Mouse (Mus musculus): ENCODE data around the gene Pear1. TPM values are rescaled to one million over a fixed set of nuclear protein-coding genes. Genes with fewer than 3 reads are reported as not detected.

Pear1 gene
- total RNA-seq, 1 experiment from 2014 or later: 29.1 TPM

DNA sequence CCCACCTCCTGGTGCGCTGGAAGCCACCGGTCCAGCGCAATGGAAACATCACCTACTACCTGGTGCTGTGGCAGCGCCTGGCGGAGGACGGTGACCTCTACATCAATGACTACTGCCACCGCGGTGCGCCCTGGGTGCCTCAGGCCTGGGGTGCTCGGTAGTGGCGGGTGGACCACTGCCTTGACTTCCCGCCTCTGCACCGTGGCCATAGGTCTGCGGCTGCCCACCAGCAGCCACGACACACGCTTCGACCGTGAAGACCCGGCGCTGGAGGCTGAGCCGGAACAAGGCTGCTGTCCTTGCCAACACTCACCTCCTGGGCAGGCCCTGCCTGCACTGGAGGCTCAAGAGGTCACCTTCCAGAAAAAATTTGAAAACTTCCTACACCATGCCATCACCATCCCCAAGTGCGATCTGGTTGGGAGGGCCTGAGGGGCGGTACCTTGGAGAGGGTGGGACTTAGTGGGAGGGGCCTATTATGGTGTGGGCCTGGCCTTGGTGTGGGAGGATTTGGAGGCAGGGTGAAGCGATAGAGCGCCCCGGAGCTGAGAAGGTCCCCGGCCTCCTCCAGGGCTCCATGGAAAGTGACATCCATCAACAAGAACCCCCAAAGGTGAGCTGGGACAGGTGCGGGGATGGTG is 14.7 kb downstream of the Pear1 start:
- no peak for DNase-seq

DNA sequence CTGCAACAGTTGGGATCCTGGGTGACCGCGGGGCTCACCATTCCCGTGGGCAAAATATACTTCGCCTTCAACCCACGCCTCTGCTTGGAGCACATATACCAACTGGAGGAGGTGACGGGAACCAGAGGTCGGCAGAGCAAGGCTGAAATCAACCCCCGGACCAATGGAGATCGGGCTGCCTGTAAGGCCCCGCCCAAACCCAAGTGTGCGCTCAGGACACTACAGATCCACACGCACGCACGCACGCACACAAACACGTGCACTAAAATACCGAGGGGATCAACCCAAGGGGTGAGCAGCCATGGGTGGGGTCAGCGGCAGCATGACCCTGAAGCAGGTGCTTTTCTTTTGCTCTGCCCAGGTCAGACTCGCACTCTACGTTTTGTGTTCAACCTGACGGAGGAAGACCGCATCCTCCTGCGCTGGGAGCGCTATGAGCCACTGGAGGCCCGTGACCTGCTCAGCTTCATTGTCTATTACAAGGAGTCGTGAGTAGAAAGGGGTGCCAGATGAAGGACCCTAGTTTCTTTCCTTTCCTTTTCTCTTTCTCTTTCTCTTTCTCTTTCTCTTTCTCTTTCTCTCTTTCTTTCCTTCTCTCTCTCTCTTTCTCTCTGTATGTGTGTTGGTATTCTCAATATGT is 19.9 kb downstream of the Pear1 start:
- DNase-seq: peak; percentile 38

DNA sequence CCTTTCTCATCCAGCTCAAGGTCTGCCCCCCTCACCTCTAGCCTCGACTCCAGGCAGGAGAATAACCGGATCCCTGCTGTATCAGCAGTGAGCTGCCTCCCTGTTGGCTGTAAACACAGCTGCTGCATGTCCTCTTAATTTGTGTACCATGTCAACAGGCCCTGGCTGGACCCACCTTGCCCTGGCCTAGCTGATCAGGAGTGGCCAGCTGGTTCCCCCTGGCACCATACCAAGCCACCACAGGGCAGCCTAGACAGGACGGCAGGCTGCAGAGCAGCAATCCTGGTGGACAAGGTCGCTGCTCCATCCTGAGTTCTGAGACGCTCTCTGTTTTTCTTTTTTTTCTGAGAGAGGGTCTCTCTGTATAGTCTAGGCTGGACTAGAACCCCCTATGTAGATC is 22.4 kb downstream of the Pear1 start:
- no peak for DNase-seq

DNA sequence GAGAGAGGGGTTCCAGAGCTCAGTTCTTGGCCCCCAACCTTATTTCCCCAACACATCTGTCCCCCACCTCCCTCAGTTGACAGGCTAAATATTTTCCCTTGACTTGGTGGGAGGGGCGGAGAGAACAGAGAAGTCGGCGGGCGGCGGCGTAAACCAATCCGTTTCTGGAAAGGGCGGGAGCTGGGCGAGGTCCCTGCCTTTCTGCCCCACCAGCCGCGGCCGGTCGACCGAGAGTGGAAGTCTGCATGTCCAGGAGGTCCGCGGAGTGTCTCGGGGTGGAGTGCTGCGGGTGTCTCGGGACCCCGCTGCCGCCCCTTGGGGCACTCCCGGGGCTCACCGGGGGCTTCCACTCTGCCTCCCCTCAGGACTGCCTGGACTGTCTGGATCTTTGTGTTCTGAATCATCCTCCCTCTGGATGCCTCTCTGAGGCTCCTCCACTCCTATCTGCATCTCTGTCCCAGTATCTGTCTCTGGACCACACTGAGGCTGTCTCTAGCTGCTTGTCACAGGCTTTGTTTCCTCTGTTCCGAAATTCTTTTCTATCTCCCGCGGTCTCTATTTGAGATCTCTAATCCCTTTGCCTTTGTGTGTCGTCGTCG is 27.3 kb downstream of the Pear1 start, which contains the start of gene Insrr:
Gene Insrr, plus strand, starts transcription at position 216 of the 599 bp plus-strand sequence.
- peak; percentile 61 for DNase-seq

DNA sequence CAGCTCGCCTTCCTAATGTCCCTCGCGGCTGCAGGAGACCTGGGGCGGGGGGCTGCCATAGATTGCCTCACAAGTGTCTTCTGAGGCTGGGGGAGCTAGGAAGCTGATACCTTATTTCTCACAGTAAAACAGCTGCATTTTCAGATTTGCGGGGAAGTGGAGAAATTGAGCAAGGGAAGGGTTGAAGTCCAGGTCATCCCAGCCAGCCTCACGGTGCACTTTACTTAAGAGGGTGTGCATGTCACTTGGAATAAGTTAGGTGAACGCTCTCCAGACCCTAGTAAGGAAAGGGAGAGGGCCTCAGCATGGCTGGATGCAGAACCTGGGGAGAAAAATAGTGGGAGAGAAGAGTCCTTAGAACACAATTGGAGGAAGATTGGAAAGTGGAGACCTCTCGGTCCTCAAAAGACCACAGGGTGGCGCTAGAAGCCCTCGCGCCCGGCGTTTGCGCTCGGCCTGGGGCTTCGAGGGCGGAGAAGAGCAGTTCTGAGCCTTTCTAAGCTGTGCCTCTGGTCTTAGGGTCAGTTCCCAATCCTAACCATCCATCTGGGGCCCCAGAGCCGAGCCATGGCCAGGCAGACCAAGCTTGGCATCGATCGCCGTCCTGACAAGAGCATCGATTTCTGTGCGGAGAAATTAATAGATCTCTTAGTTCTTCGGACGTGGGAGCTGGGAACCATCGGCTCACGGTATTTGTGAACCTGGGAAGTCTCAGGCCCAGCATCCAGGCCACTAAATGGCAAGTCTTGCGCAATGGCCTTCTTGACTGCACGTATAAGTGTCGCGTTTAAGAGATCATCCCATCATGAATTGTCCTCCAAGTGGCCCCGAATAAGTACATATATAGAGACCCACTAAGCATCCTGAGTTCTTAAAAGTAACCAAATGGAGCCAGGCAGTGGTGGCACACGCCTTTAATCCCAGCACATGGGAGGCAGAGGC is 28.5 kb downstream of the Pear1 start:
- DNase-seq: peak; percentile 84

DNA sequence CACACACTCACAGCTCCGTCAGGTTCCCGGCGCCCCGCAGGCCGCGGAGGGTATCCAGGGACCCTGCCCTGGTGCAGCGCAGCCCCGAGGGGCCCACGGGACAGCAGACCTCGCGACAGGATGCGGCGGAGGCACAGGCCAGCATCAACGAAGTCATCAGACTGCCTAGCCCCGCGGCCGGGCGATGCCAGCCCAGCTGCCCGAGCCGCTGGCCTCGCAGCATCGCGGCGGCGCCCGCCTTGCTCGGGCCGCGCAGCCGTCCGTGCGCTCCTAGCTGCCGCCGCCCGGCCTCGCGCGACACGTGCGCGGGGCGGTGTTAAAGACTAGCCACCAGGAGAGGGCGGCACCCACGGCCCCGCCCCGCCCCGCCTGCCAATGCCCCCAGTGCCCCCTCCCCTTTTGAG is 29.2 kb downstream of the Pear1 start, which contains the start of gene Ntrk1:
Gene Ntrk1, minus strand, starts transcription at position 241 of the 404 bp plus-strand sequence.
- DNase-seq: peak; percentile 42

DNA sequence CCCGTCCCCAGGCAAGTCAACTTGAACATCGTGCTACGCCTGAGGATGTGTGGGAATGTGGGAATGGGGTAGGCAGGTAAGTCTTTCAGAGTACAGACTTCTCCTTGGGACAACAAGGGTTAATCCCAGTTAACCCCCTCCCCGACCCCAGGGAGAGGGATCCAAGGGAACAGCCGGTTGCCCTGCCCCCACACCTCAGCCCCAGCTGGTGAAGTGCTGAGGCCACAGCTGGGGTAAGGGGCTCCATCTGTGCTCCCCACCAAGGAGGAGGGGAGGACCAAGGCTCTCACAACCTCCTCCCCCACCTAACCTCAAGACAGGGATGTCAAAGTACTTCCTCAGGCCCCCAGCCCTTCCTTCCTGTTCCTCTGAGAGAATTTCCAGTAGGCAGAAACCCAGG is 34.3 kb downstream of the Pear1 start:
- DNase-seq: no peak

DNA sequence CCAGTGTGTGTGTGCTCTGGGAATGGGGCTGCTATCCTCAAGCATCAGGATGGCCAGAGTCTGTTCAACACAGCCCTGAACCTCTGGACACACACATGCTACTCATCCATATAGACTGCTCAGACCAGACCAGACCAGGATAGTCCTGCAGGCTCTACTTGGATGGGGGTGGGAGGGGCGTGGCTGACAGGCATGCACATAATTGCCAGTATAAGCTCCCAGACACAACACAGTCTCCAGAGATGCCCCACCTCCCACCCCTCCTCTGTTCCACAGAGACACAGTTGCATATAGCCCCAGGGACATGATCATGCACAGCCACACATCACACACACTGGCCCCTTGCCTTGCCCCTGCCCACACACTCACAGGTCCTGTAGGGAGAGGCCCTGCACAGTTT is 34.9 kb downstream of the Pear1 start:
- no peak for DNase-seq

DNA sequence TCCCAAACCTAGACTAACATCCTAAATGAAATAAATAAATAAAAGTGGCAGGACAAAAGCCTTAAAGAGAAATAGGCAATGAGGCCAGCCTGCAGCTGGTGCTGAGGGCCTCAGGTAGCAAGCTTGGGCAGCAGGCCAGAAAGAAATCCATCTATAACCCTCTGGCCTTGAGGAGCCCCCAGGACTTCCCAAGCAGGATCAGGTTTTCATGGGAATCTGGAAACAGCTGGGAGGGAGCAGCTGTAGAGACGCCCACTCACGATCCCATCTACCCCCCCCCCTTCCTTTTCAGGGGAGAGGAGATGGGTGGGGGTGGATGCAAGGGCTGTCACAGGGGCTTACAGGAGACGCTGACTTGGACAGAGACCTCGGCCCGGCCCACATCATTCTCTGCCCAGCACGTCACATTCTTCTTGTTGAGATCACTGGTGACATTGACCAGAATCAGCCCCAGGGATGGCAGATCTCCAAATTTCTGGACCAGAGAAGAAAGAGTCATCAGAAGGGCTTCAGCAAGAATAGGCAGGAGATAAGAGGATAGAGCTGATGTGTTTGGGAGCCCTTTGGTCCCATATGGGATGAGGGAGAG is 38.4 kb downstream of the Pear1 start:
- peak; percentile 60 for DNase-seq

DNA sequence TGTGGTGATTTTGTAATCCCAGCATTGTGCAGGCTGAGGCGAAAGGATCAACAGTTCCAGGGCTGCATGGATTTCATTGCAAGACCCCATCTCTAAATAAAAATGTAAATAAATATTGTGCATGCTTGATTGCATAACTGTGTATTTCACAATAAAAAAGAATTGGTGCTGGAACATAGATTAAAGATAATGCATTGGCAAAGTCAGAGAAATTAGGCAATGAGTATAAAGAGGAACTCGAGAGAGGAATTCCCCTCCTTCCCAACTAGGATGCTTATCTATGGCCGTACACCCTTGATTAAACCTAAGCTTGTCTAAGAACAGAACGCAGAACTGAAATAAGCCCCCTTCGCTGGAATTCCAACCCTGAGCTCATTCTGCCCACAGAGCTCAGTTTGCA is 39.0 kb downstream of the Pear1 start:
- DNase-seq: no peak

DNA sequence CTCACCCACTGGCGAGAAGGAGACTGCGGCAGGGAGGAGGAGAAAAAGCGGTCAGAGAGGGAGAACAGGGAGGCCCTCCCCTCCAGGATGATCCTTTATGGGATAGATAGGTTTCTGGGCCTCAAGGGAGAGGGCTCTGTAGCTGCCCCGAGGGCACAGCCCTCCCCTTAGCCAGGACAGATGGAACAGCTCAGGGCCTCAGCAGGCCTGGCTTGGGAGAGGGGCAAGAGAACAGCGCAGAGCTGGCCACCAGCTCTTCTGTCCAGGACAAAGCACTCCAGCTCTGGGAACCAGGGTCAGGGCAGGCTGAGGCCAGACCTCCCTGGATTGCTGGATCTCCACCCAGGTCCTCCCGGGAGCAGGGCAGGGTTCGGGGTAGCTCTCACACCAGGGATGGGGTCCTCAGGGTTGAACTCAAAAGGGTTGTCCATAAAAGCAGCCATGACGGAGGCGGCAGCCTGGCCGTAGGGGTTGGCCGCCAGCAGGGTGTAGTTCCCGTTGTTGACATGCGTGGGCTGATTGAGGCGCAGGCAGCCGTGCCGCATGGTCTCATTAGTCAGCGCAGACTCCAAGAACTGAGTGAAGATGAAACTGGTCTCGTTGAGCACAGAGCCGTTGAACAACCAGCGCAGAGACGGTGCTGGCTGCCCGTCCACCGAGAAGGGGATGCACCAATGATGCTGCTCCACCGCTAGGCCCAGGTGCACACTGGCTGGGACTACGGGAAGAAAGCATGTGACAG is 40.7 kb downstream of the Pear1 start:
- no peak for DNase-seq

DNA sequence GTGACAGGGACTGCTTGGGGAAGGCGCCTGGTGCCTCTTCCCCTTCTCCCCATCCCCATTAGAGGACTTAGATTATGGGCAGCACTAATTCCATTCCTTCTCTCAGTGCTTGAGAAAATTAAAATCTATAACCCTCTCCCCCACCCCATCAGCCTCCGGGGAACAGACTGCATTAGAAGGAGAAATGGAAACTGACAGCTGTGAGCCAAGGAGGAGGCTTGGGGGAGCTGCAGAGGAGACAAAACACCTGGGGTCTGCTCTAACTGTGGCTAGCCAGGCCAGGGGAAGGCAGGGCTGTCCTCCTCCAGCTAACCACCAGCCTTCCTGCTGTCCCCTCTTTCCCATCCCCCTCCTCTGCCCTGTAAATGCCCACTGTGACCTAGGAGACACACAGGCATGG is 45.0 kb downstream of the Pear1 start:
- no peak for DNase-seq

DNA sequence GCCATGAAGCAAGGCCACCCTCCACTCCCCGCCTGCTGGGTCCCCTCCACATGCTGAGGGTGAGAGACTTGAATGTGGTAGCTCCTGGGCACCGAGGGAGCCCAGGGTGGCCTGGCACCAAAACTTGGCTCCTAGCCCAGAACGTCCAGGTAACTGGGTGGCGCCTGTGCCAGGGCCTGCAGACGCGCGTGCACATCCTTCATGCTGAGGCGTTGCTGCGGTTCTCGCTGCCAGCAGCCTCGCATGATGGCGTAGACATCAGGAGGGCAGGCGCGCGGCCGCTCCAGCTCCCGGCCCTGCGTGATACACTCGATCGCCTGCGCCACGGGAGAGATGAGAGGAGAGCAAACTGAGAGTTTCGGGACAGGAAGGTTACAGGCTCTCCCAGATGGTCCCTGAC is 45.8 kb downstream of the Pear1 start:
- peak; percentile 41 for DNase-seq

DNA sequence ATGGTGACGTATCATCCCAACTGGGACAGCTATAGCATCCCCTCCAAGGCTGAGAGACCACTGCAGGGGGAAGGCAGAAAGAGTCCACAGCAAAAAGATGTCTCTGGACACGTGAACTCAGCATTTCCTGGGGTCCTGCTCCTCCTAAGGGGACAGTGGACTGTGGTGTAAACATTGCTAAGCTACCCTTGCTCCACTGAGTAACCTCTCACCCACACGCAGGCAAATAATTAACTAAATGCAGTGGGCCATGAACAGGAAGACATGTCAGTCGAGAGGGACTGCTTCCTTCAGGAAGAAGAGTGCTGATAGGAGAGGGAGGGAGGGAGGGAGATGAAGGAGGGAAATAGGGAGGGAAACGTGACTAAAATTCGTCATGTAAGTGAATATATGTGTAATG is 53.0 kb downstream of the Pear1 start:
- DNase-seq: no peak

DNA sequence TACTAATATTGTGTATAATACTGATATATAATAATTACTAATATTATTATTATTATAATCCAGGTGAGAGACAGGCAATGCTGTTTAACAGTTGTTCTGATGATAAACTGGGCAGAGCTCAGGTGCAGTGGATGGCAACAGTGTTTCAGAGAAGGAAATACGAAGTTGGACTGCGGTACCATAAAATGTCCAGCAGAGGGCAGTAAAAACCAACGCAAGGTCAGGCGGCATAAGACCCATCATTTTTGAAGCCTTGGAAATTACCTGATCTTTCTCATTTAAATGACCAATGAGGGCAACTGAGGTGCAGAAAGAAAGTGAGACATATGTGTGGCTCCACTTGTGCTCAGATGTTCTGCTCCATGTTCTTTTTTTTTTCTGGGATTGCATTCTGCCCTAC is 53.8 kb downstream of the Pear1 start:
- peak; percentile 60 for DNase-seq

DNA sequence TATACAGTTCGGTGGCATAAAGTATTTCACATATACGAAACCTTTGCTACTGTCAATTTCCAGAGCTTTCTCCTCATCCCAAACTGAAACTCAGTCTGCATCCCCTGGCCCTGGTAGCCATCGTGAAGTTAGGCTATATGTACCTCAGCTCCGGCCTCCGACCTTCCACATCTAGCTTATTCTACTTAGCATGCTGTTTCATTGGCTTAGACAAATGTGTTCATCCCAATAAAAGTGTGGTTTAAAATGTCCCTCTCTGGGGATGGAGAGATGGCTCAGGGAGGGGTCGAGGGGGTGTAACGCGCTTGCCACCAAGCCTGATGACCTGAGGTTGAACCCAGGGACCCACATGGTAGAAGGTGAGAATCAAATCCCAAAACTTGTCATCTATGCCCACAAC is 54.6 kb downstream of the Pear1 start:
- no peak for DNase-seq

DNA sequence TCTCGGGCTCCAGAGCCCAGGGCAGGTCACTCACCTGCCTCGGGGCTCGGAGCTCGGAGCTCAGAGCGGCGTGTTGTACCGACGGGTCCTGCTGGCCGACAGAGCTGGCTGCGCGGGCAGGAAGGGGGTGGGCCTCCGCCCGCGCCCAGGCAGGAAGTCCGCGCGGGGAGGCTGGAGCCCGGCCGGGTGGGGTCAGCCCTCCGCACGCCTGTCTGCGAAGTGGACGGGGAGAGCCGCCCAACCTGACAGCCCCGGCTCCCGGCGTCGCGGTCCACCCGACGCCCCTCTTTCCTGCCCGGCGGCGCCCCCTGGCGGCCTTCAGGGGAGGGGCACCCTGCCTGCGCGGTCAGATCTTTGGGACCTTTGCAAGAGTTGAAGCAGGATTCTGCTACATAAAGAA is 55.3 kb downstream of the Pear1 start:
- DNase-seq: peak; percentile 92

DNA sequence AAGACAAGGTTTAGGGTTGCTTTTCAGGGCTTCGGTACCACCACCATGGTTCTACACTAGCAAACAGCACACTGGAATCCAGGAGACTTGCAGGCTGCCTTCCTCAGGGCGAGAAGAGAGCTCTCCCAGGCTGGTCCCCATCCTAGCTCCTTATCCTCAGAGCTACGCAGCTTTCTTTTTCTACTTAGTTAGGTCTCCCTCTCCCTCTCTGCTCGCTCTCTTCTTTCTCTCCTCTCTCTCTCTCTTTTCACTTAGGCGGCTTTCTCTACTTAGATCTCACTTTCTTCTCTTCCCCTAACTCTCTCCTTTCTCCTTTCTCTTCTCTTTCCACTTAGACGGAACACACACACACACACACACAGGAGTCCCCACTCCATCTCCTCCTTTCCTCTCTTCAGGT is 55.7 kb downstream of the Pear1 start:
- no peak for DNase-seq

DNA sequence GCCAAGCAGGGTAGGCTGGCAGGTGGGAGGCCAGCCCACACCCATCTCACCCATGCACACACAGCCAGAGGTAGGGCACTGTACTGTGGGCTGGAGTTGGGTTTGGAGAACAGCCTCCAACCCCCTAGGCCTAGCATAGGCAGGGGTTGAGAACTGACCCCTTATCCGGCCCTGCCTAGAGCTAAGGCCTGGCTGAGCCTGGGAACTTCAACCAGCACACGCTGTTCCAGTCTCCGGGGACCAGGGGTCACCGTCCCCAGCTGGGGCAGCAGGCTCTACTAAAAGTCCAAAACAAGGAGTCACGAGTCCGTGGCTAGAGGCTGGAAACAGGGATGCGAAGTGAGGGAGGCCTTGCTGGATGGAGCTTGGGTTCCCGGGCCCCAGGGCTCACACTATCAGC is 56.3 kb downstream of the Pear1 start:
- DNase-seq: no peak

DNA sequence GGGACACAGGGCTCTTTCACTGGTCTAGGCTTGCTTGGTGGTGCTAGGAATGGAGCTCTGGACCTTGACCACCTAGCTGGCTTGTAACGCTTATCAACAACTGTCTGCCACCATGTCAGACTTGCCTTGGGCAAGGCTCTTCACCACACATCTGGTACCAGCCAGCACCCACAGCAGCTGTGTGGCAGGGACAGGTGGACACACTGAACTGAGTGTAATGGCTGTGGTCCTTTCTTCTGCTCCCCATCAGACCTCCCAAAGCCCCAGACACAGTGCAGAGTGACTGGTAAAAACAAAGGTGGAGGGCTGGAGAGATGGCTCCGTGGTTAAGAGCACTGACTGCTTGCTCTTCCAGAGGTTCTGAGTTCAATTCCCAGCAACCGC is 57.8 kb downstream of the Pear1 start:
- no peak for DNase-seq

DNA sequence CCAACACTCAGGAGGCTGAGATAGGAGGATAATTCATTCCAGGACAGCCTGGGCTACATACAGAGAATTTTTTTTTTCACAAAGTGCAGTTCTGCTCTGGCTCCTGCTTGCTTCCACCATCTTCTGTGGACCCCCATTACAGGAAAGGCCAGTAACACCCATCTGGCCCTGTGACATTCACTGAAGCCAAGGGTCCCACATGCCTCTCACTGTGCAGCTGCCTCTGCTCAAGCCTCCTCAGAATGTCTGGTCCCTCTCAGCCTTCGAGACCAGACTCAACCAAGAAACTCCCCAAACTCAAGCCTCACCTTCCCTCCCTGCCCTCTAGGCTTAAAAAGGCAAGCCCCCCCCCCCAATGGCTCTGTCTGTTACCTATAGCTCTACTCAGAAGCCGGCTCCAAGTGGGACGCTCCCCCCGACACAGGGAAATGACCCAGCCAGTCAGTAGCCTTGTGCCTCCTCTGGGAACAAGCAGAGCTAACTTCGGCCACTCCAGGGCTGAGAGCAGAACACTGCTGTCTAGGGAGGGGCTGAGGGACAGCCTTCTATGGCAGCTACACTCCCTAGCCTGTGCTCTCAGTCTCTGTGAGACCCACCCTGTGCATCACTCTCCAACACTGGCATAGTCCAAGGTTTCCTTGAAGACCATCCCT is 58.3 kb downstream of the Pear1 start:
- no peak for DNase-seq
